Mouse (Mus musculus): ENCODE data around the gene Vil1. TPM values are rescaled to one million over a fixed set of nuclear protein-coding genes. Genes with fewer than 3 reads are reported as not detected.

The Vil1 gene
- polyA plus RNA-seq, 1 experiment: 0.74 TPM

DNA sequence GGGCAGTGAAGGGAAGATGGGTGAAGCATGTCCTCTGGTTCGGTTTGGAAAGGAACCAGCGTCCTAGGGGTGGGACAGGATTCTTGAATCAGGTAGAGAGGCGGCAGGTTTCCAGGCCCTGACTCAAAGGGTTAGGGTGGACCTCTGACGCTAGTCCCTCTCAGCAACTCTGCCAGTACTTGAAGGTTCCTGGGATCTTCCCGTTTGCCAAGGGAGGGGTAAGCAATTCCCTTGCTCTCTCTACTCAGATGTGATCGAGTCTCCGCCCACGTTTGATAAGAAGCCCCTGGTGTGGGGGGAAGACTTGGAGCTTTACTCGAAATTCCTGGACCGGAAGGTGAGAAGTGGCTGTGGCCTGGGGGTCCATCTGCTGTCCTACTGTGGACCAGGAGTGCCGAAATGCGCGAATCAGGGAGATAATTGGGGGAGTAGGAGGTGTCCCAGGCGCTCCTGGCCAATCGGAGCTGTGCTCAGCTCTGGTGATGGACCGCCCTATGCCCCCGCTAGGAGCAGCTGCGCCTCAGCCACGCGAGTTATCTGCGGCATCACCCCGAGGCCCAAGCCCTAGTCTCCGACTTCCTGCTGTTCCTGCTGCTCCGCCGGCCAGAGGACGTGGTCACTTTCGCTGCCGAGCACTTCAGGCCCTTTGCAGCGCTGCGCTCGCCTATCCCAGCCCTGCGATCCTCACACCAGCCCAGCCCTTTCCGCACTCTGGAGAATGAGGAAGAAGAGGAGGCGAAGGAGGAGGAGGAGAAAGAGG is 41.1 kb upstream of the Vil1 start:
- 23% methylated on average over 34 of the region's 34 CpGs for WGBS
- DNase-seq: no peak
- H3K4me3 ChIP-seq (ENCODE audit: control insufficient read depth, insufficient read depth, low read length): peak overlapping the region; percentile 25
- TF ChIP-seq CTCF (IDR thresholded peaks at IDR 0.05; ENCODE audit: borderline replicate concordance, control insufficient read depth, extremely low read depth, insufficient read depth, low read length, poor library complexity) (no peak), POLR2A (IDR thresholded peaks at IDR 0.05; ENCODE audit: control insufficient read depth, extremely low read depth, insufficient read depth, low read length, poor library complexity) (no peak)
- H3K4me1 ChIP-seq (replicated peaks; ENCODE audit: control insufficient read depth, insufficient read depth, low read length): peaks cover 13% of the 10 kb centered on the region
- H3K36me3 ChIP-seq (ENCODE audit: control insufficient read depth, insufficient read depth, low read length): no peaks in the 10 kb centered on the region
- H3K27me3 ChIP-seq (ENCODE audit: control insufficient read depth, insufficient read depth, low read length): no peaks in the 10 kb centered on the region
- no peak overlapping the region for H3K27ac ChIP-seq (ENCODE audit: control insufficient read depth, insufficient read depth, low read length)

GRCm38 (mm10) chr1:74370040-74370439 is 39.1 kb upstream of the Vil1 start:
- TF ChIP-seq CTCF (IDR thresholded peaks at IDR 0.05; ENCODE audit: borderline replicate concordance, control insufficient read depth, extremely low read depth, insufficient read depth, low read length, poor library complexity): no peak
- no peak for TF ChIP-seq POLR2A (IDR thresholded peaks at IDR 0.05; ENCODE audit: control insufficient read depth, extremely low read depth, insufficient read depth, low read length, poor library complexity)
- no peaks in the 10 kb centered on the region for H3K27me3 ChIP-seq (ENCODE audit: control insufficient read depth, insufficient read depth, low read length)
- no peak overlapping the region for H3K4me3 ChIP-seq (ENCODE audit: control insufficient read depth, insufficient read depth, low read length)
- WGBS: 37% methylated on average over 4 of the region's 4 CpGs
- no peak overlapping the region for H3K27ac ChIP-seq (ENCODE audit: control insufficient read depth, insufficient read depth, low read length)
- DNase-seq: no peak
- no peaks in the 10 kb centered on the region for H3K36me3 ChIP-seq (ENCODE audit: control insufficient read depth, insufficient read depth, low read length)
- peaks cover 7% of the 10 kb centered on the region for H3K4me1 ChIP-seq (replicated peaks; ENCODE audit: control insufficient read depth, insufficient read depth, low read length)

DNA sequence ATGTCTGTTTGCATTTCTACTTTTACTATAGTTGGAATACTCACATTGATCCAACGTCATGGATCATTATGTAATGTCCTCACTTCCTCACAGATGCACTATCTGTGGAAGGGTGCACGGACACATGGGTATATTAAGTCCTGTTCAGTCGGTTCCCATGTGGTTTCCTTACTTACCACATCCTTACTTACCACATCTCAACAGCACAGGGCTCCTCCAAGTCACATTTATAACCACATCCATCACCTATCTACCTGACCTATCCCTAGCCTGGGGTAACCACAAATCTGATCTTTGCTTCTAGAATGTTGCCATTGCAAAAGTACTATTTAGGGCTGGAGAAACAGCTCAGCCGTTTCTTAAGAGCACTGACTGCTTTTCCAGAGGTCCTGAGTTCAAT is 35.8 kb upstream of the Vil1 start:
- no peak overlapping the region for H3K4me3 ChIP-seq (ENCODE audit: control insufficient read depth, insufficient read depth, low read length)
- H3K4me1 ChIP-seq (replicated peaks; ENCODE audit: control insufficient read depth, insufficient read depth, low read length): peaks cover 2% of the 10 kb centered on the region
- H3K36me3 ChIP-seq (ENCODE audit: control insufficient read depth, insufficient read depth, low read length): no peaks in the 10 kb centered on the region
- TF ChIP-seq CTCF (IDR thresholded peaks at IDR 0.05; ENCODE audit: borderline replicate concordance, control insufficient read depth, extremely low read depth, insufficient read depth, low read length, poor library complexity) (no peak), POLR2A (IDR thresholded peaks at IDR 0.05; ENCODE audit: control insufficient read depth, extremely low read depth, insufficient read depth, low read length, poor library complexity) (no peak)
- WGBS: 5% methylated on average over 4 of the region's 4 CpGs
- H3K27ac ChIP-seq (ENCODE audit: control insufficient read depth, insufficient read depth, low read length): no peak overlapping the region
- no peaks in the 10 kb centered on the region for H3K27me3 ChIP-seq (ENCODE audit: control insufficient read depth, insufficient read depth, low read length)
- DNase-seq: no peak

DNA sequence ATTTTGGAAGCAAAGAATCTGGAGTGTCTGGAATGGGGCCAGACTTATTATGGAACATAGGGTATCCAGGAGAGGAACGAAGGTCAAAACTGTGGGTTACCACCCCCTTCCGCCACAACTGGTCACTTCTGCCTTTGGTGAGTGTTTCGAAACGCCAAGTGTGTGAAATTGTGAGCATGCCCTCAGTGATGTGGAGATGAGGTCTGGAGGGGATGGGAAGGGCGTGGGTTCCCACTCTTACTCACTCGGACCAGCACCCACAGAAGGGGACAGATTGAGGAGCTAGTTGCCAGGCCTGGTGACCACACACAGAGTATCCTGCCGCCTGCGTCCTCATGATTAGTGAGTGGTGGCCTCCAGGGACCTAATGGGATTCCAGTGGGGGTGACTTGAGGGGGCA is 34.2 kb upstream of the Vil1 start, which contains the start of gene Slc11a1:
Slc11a1 (plus strand) TSS at position 216 of the 400 bp plus-strand sequence.
- no peak within 1 kb of the TSS for H3K27ac ChIP-seq (ENCODE audit: control insufficient read depth, insufficient read depth, low read length)
- DNase-seq: no peak
- 89% methylated on average over 8 of the region's 8 CpGs for WGBS
- H3K36me3 ChIP-seq (ENCODE audit: control insufficient read depth, insufficient read depth, low read length): no peaks in the 10 kb centered on the region
- 0 out of 2 replicates have a peak, but pooled peaks cover 3% of the 10 kb centered on the region for H3K4me1 ChIP-seq (replicated peaks; ENCODE audit: control insufficient read depth, insufficient read depth, low read length)
- no peak within 1 kb of the TSS for H3K4me3 ChIP-seq (ENCODE audit: control insufficient read depth, insufficient read depth, low read length)
- no peaks in the 10 kb centered on the region for H3K27me3 ChIP-seq (ENCODE audit: control insufficient read depth, insufficient read depth, low read length)
- TF ChIP-seq CTCF (IDR thresholded peaks at IDR 0.05; ENCODE audit: borderline replicate concordance, control insufficient read depth, extremely low read depth, insufficient read depth, low read length, poor library complexity) (no peak), POLR2A (IDR thresholded peaks at IDR 0.05; ENCODE audit: control insufficient read depth, extremely low read depth, insufficient read depth, low read length, poor library complexity) (no peak)

DNA sequence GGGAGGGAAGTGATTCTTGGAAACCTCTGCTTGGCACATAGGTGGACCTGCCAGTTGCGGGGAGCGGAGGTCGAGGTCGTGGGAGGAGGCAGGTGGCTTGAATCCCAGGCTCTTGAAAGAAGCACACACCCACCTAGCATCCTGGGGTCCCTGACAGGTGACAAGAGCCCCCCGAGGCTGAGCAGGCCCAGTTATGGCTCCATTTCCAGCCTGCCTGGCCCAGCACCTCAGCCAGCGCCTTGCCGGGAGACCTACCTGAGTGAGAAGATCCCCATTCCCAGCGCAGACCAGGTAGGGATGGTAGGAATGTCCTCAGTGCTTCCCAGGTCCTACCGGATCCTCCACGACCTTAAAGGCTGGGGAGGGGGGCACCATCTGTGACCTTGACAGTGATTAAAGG is 33.6 kb upstream of the Vil1 start:
- no peak for DNase-seq
- 89% methylated on average over 10 of the region's 10 CpGs for WGBS
- TF ChIP-seq POLR2A (IDR thresholded peaks at IDR 0.05; ENCODE audit: control insufficient read depth, extremely low read depth, insufficient read depth, low read length, poor library complexity) (no peak), CTCF (IDR thresholded peaks at IDR 0.05; ENCODE audit: borderline replicate concordance, control insufficient read depth, extremely low read depth, insufficient read depth, low read length, poor library complexity) (no peak)
- Histone ChIP-seq H3K27ac (ENCODE audit: control insufficient read depth, insufficient read depth, low read length) (no peak overlapping the region), H3K4me3 (ENCODE audit: control insufficient read depth, insufficient read depth, low read length) (no peak overlapping the region), H3K27me3 (ENCODE audit: control insufficient read depth, insufficient read depth, low read length) (no peaks in the 10 kb centered on the region), H3K4me1 (replicated peaks; ENCODE audit: control insufficient read depth, insufficient read depth, low read length) (0 out of 2 replicates have a peak, but pooled peaks cover 3% of the 10 kb centered on the region), H3K36me3 (ENCODE audit: control insufficient read depth, insufficient read depth, low read length) (no peaks in the 10 kb centered on the region)

- Histone ChIP-seq H3K4me1 (replicated peaks; ENCODE audit: control insufficient read depth, insufficient read depth, low read length) (0 out of 2 replicates have a peak, but pooled peaks cover 3% of the 10 kb centered on the region), H3K27ac (ENCODE audit: control insufficient read depth, insufficient read depth, low read length) (no peak overlapping the region), H3K27me3 (ENCODE audit: control insufficient read depth, insufficient read depth, low read length) (no peaks in the 10 kb centered on the region), H3K36me3 (ENCODE audit: control insufficient read depth, insufficient read depth, low read length) (no peaks in the 10 kb centered on the region), H3K4me3 (ENCODE audit: control insufficient read depth, insufficient read depth, low read length) (no peak overlapping the region)
- DNase-seq: no peak
- 67% methylated on average over 4 of the region's 4 CpGs for WGBS
- no peak for TF ChIP-seq POLR2A (IDR thresholded peaks at IDR 0.05; ENCODE audit: control insufficient read depth, extremely low read depth, insufficient read depth, low read length, poor library complexity)
- no peak for TF ChIP-seq CTCF (IDR thresholded peaks at IDR 0.05; ENCODE audit: borderline replicate concordance, control insufficient read depth, extremely low read depth, insufficient read depth, low read length, poor library complexity)
These were observed 32.8 kb upstream of the Vil1 start for GRCm38 (mm10) chr1:74376396-74376795.
